Mouse (Mus musculus) cortical plate, adult 2 months (tissue): ENCODE data around the gene Gse1.

ENCODE experiments used
- CTCF ChIP-seq: fragments of 200-500 bp; IDR thresholded peaks from 2 replicates; pipeline ENCODE4 v1.5.1; 2011; ENCODE audit warnings: mild to moderate bottlenecking, control low read depth, low read length; ENCODE audit not compliant: insufficient read depth; ENCODE audit errors: extremely low read depth
- POLR2A ChIP-seq: fragments of 200-500 bp; IDR thresholded peaks from 2 replicates; pipeline ENCODE4 v1.6.1; 2011; ENCODE audit warnings: mild to moderate bottlenecking, low read length, control low read depth; ENCODE audit not compliant: insufficient read depth; ENCODE audit errors: extremely low read depth

DNA sequence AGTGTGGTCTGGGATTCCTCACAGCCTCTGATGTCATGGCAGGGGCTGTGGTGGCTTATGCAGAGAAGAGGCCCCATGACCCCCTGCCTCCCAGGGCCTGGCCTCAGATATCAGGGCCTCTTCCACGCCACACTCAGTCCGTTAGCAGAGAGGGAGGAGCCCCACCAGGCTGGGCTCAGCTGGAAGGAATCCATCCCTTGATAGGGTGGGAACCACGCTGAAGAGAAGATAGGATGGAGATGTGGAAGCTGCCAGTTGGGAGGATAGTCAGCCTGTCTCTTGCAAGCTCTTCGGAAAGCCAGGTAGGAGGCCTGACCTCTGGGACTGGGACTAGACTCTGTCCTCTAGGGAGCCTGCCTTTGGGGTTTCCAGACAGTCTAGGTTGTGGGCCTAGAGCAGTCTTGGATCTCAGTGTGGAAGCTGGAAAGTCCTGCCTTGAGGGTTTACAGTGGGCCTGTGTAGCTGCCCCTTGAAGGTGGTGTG is 270.1 kb downstream of the Gse1 start:
- no peak for TF ChIP-seq CTCF
- no peak for TF ChIP-seq POLR2A
